Mouse (Mus musculus) brain, adult 2 months (tissue): ENCODE data around the gene Ccdc158.

ENCODE experiments used
- DNase-seq: peaks from one replicate; pipeline ENCODE4 v3.0.0; 2011; ENCODE audit warnings: low read depth, low spot score

Ccdc158 gene

GRCm38 (mm10) chr5:92602691-92603690, 72.1 kb downstream of the Ccdc158 start, which contains the start of gene Stbd1:
TSS of gene Stbd1 (plus strand) at chr5:92603041.
- peak; percentile 43 for DNase-seq

- peak; percentile 63 for DNase-seq
Measured at GRCm38 (mm10) chr5:92599030-92599429, 76.0 kb downstream of the Ccdc158 start.

GRCm38 (mm10) chr5:92596865-92597264, 78.2 kb downstream of the Ccdc158 start:
- DNase-seq, result no peak

GRCm38 (mm10) chr5:92595026-92595425, 80.0 kb downstream of the Ccdc158 start:
- no peak for DNase-seq

- DNase-seq, result no peak
Measured at GRCm38 (mm10) chr5:92585932-92586331, 89.1 kb downstream of the Ccdc158 start.

GRCm38 (mm10) chr5:92579559-92579958, 95.5 kb downstream of the Ccdc158 start:
- DNase-seq, result no peak

GRCm38 (mm10) chr5:92571232-92571631, 103.8 kb downstream of the Ccdc158 start:
- no peak for DNase-seq

GRCm38 (mm10) chr5:92562002-92562401, 113.1 kb downstream of the Ccdc158 start:
- DNase-seq, result peak; percentile 16

GRCm38 (mm10) chr5:92560201-92560600, 114.9 kb downstream of the Ccdc158 start:
- no peak for DNase-seq
